Mouse (Mus musculus) CH12.LX (cell line): ENCODE measurements at regions not wholly inside any gene's neighbourhood (a gene's known extent, or its start where the extent isn't known, plus 50 kb on each side); places are given as distances from the start of the nearest gene placed in this dataset.

Experiments
- CTCF ChIP-seq, 2 experiments: IDR thresholded peaks in 1 of 2; conservative IDR thresholded peaks in 1 of 2; 2 replicates each; pipeline ENCODE4 v1.5.1; 2011 to 2012; ENCODE audit warnings: low read depth in 2 of 2, low read length in 2 of 2, improper control_type of control experiment in 1 of 2, inconsistent platforms in 1 of 2, mild to moderate bottlenecking in 1 of 2, moderate library complexity in 1 of 2
- E2F4 ChIP-seq: IDR thresholded peaks from 2 replicates; pipeline ENCODE4 v1.6.1; 2011; ENCODE audit warnings: low read depth, low read length, improper control_type of control experiment; ENCODE audit not compliant: insufficient replicate concordance
- EP300 ChIP-seq: IDR thresholded peaks from 2 replicates; pipeline ENCODE4 v1.6.1; 2011; ENCODE audit warnings: low read length, improper control_type of control experiment
- ETS1 ChIP-seq: conservative IDR thresholded peaks from 2 replicates; pipeline ENCODE4 v1.6.1; 2012; ENCODE audit warnings: low read depth, mild to moderate bottlenecking, inconsistent platforms, low read length, improper control_type of control experiment, moderate library complexity
- KAT2A ChIP-seq: IDR thresholded peaks from 2 replicates; pipeline ENCODE4 v1.6.1; 2012; ENCODE audit warnings: low read length, improper control_type of control experiment, inconsistent platforms; ENCODE audit not compliant: insufficient replicate concordance
- MAFK ChIP-seq: IDR thresholded peaks from 2 replicates; pipeline ENCODE4 v1.6.1; 2011; ENCODE audit warnings: low read length, improper control_type of control experiment; ENCODE audit not compliant: insufficient replicate concordance
- MEF2A ChIP-seq: IDR thresholded peaks from 2 replicates; pipeline ENCODE4 v1.6.1; 2014; ENCODE audit warnings: low read depth, mild to moderate bottlenecking, inconsistent platforms, low read length, improper control_type of control experiment, borderline replicate concordance
- MXI1 ChIP-seq: IDR thresholded peaks from 2 replicates; pipeline ENCODE4 v1.6.1; 2011; ENCODE audit warnings: mild to moderate bottlenecking, low read depth, low read length, improper control_type of control experiment
- NRF1 ChIP-seq: IDR thresholded peaks from 2 replicates; pipeline ENCODE4 v1.6.1; 2014; ENCODE audit warnings: low read depth, mild to moderate bottlenecking, inconsistent platforms, low read length, improper control_type of control experiment, moderate library complexity
- POLR2A ChIP-seq: IDR thresholded peaks from 2 replicates; pipeline ENCODE4 v1.6.1; 2011; ENCODE audit warnings: low read depth, mild to moderate bottlenecking, improper control_type of control experiment, low read length
- POLR2AphosphoS2 ChIP-seq: IDR thresholded peaks from 2 replicates; pipeline ENCODE4 v1.6.1; 2011; ENCODE audit warnings: low read depth, low read length, improper control_type of control experiment
- SIN3A ChIP-seq: IDR thresholded peaks from 2 replicates; pipeline ENCODE4 v1.6.1; 2012; ENCODE audit warnings: low read length, improper control_type of control experiment, inconsistent platforms
- UBTF ChIP-seq: IDR thresholded peaks from 2 replicates; pipeline ENCODE4 v1.6.1; 2012; ENCODE audit warnings: low read depth, mild to moderate bottlenecking, inconsistent platforms, low read length, improper control_type of control experiment, moderate library complexity
- ZKSCAN1 ChIP-seq: IDR thresholded peaks from 2 replicates; pipeline ENCODE4 v1.6.1; 2012; ENCODE audit warnings: low read depth, inconsistent platforms, low read length, improper control_type of control experiment, borderline replicate concordance

- TF ChIP-seq POLR2AphosphoS2 = no peak
- no peak for TF ChIP-seq E2F4
- no peak for TF ChIP-seq CTCF (conservative IDR thresholded peaks at IDR 0.05 in 1 of 2, IDR thresholded peaks at IDR 0.05 in 1 of 2; ENCODE audit: low read depth in 2 of 2, low read length in 2 of 2)
- no peak for TF ChIP-seq POLR2A
- no peak for TF ChIP-seq ZKSCAN1
- TF ChIP-seq MAFK = no peak
- no peak for TF ChIP-seq EP300
- no peak for TF ChIP-seq UBTF
- TF ChIP-seq KAT2A = no peak
- no peak for TF ChIP-seq SIN3A
- no peak for TF ChIP-seq NRF1
- TF ChIP-seq MXI1 = no peak
- no peak for TF ChIP-seq MEF2A
- no peak for TF ChIP-seq ETS1
Observed at GRCm38 (mm10) chr8:127675377-127675776, 611.7 kb downstream of the Pard3 start.
